Mouse (Mus musculus) hindbrain, embryonic 12.5 days (tissue): ENCODE measurements around the gene Krt6b. TPM values are rescaled to one million over a fixed set of nuclear protein-coding genes. Genes with fewer than 3 reads are reported as not detected.
"Not testable (repeated sequence)": the region's sequence is repeated elsewhere in the genome, so short reads cannot be mapped to it uniquely, and the experiment has no call there.

Source experiments
- ATAC-seq: fragments of 200-750 bp; cut with Nextera tagmentation; 2 replicates; pipeline ENCODE4 v1.8.0; 2017; ENCODE audit warnings: moderate TSS enrichment; ENCODE audit not compliant: low FRiP score
- H3K27ac ChIP-seq: fragments of 300-500 bp; sonication (generic); 2 replicates; pipeline ENCODE4 v1.5.1; 2016; ENCODE audit warnings: mild to moderate bottlenecking
- H3K27me3 ChIP-seq: fragments of 300-500 bp; sonication (generic); 2 replicates; pipeline ENCODE4 v1.6.1; 2016; ENCODE audit warnings: mild to moderate bottlenecking
- H3K36me3 ChIP-seq: fragments of 300-500 bp; sonication (generic); 2 replicates; pipeline ENCODE4 v1.6.1; 2016; ENCODE audit warnings: mild to moderate bottlenecking
- H3K4me1 ChIP-seq: fragments of 300-500 bp; sonication (generic); 2 replicates; pipeline ENCODE4 v1.6.1; 2016
- H3K4me2 ChIP-seq: fragments of 300-500 bp; sonication (generic); replicated peaks from 2 replicates; pipeline ENCODE4 v1.6.1; 2016; ENCODE audit warnings: mild to moderate bottlenecking
- H3K4me3 ChIP-seq: fragments of 300-500 bp; sonication (generic); 2 replicates; pipeline ENCODE4 v1.5.1; 2016; ENCODE audit warnings: mild to moderate bottlenecking
- H3K9ac ChIP-seq: fragments of 300-500 bp; sonication (generic); 2 replicates; pipeline ENCODE4 v1.6.1; 2016; ENCODE audit warnings: mild to moderate bottlenecking, moderate library complexity
- H3K9me3 ChIP-seq: fragments of 300-500 bp; sonication (generic); replicated peaks from 2 replicates; pipeline ENCODE4 v1.6.1; 2016; ENCODE audit warnings: mild to moderate bottlenecking
- WGBS: fragments of 180-500 bp; shearing (Covaris S2); methylation state at CpG from one replicate; pipeline ENCODE4 v1.1.7; 2016; 5-methylcytosine and 5-hydroxymethylcytosine counted together
- microRNA-seq: library from miRNA; unstranded; fragments of <30 nt; microRNA quantifications from one replicate; pipeline ENCODE4, GENCODE M21; 2017
- polyA plus RNA-seq: library from polyadenylated mRNA; unstranded; fragments of >200 nt; fragmentation: Nextera tagmentation; extraction: Ambion mirVana; gene quantifications from 2 replicates; pipeline ENCODE4 v1.2.1, GENCODE M21; 2016

Krt6b gene
- polyA plus RNA-seq, 1 experiment from 2014 or later: not detected

GRCm38 (mm10) chr15:101694207-101694606, 14.1 kb upstream of the Krt6b start, which contains the start of gene Krt6a:
TSS of gene Krt6a (minus strand) at chr15:101694307.
- H3K4me2 ChIP-seq: no peak within 1 kb of the TSS
- H3K9ac ChIP-seq: no peak within 1 kb of the TSS
- no peaks in the 10 kb centered on the region for H3K36me3 ChIP-seq
- ATAC-seq: no peak
- H3K4me3 ChIP-seq: no peak within 1 kb of the TSS
- H3K9me3 ChIP-seq: no peaks in the 10 kb centered on the region
- H3K27ac ChIP-seq: no peak within 1 kb of the TSS
- 84% methylated on average over 5 of the region's 5 CpGs for WGBS
- H3K27me3 ChIP-seq: no peaks in the 10 kb centered on the region
- H3K4me1 ChIP-seq: no peaks in the 10 kb centered on the region

GRCm38 (mm10) chr15:101690460-101690859, 10.4 kb upstream of the Krt6b start:
- H3K36me3 ChIP-seq, H3K9me3 ChIP-seq, H3K4me3 ChIP-seq, ATAC-seq, H3K27ac ChIP-seq, H3K4me1 ChIP-seq, H3K9ac ChIP-seq, H3K4me2 ChIP-seq, H3K27me3 ChIP-seq: not testable (repeated sequence)
- 93% methylated on average over 5 of the region's 5 CpGs for WGBS

GRCm38 (mm10) chr15:101688161-101688560, 8.1 kb upstream of the Krt6b start:
- H3K27me3 ChIP-seq: no peaks in the 10 kb centered on the region
- H3K27ac ChIP-seq: no peak overlapping the region
- H3K4me1 ChIP-seq: no peaks in the 10 kb centered on the region
- no peak overlapping the region for H3K9ac ChIP-seq
- no peak overlapping the region for H3K4me3 ChIP-seq
- no peaks in the 10 kb centered on the region for H3K36me3 ChIP-seq
- WGBS: 62% methylated on average over 2 of the region's 2 CpGs
- ATAC-seq: no peak
- no peak overlapping the region for H3K4me2 ChIP-seq
- no peaks in the 10 kb centered on the region for H3K9me3 ChIP-seq

GRCm38 (mm10) chr15:101675978-101676377, 4.1 kb downstream of the Krt6b start:
- Histone ChIP-seq H3K4me3 (no peak overlapping the region), H3K27me3 (no peaks in the 10 kb centered on the region), H3K27ac (no peak overlapping the region), H3K9me3 (no peaks in the 10 kb centered on the region), H3K4me1 (no peaks in the 10 kb centered on the region), H3K9ac (no peak overlapping the region), H3K4me2 (no peak overlapping the region), H3K36me3 (no peaks in the 10 kb centered on the region)
- no peak for ATAC-seq
- WGBS: 90% methylated on average over 1 of the region's 1 CpGs

GRCm38 (mm10) chr15:101652736-101653265, 27.3 kb downstream of the Krt6b start:
- no peak overlapping the region for H3K4me3 ChIP-seq
- no peak overlapping the region for H3K27ac ChIP-seq
- no peaks in the 10 kb centered on the region for H3K27me3 ChIP-seq
- WGBS: 90% methylated on average over 5 of the region's 5 CpGs
- H3K36me3 ChIP-seq: no peaks in the 10 kb centered on the region
- no peak overlapping the region for H3K4me2 ChIP-seq
- H3K9ac ChIP-seq: no peak overlapping the region
- ATAC-seq: no peak
- no peaks in the 10 kb centered on the region for H3K9me3 ChIP-seq
- no peaks in the 10 kb centered on the region for H3K4me1 ChIP-seq

GRCm38 (mm10) chr15:101647280-101647679, 32.8 kb downstream of the Krt6b start, which contains the start of gene Gm5478:
TSS of gene Gm5478 (minus strand) at chr15:101647380.
- Histone ChIP-seq H3K27ac (no peak within 1 kb of the TSS), H3K36me3 (no peaks in the 10 kb centered on the region), H3K9me3 (no peaks in the 10 kb centered on the region), H3K4me3 (no peak within 1 kb of the TSS), H3K9ac (no peak within 1 kb of the TSS), H3K4me1 (no peaks in the 10 kb centered on the region), H3K27me3 (no peaks in the 10 kb centered on the region), H3K4me2 (no peak within 1 kb of the TSS)
- WGBS: 78% methylated on average over 3 of the region's 3 CpGs
- no peak for ATAC-seq

GRCm38 (mm10) chr15:101627884-101628283, 52.2 kb downstream of the Krt6b start, which contains the start of gene Gm5414:
TSS of gene Gm5414 (minus strand) at chr15:101628188.
- H3K9ac ChIP-seq: no peak within 1 kb of the TSS
- no peak for ATAC-seq
- H3K4me1 ChIP-seq: no peaks in the 10 kb centered on the region

More at GRCm38 (mm10) chr15:101627884-101628283, 52.2 kb downstream of the Krt6b start, which contains the start of gene Gm5414:
- Histone ChIP-seq H3K27ac (no peak within 1 kb of the TSS), H3K4me2 (no peak within 1 kb of the TSS), H3K27me3 (no peaks in the 10 kb centered on the region; the same call in 1 of the 2 replicates), H3K36me3 (no peaks in the 10 kb centered on the region), H3K9me3 (no peaks in the 10 kb centered on the region), H3K4me3 (no peak within 1 kb of the TSS)
- 78% methylated on average over 2 of the region's 2 CpGs for WGBS

Small RNA genes lying within 50 kb of the gene (microRNA-seq; reads per million reads assigned to microRNA genes)
- gene Gm44323: not detected
- not detected for gene Gm44342
- gene Gm44383: not detected
- gene Gm44479: not detected

Other genes with a start within 250 kb of the Krt6b start
- 0.39 and 0.48 TPM in 2 replicates for gene Krt87, start 241.5 kb downstream of the Krt6b start, polyA plus RNA-seq
- gene Krt88, start 232.5 kb downstream of the Krt6b start, polyA plus RNA-seq: not detected in 2 replicates
- not detected in 2 replicates for gene Krt81, start 216.5 kb downstream of the Krt6b start, polyA plus RNA-seq
- not detected in 2 replicates for gene Krt86, start 206.8 kb downstream of the Krt6b start, polyA plus RNA-seq
- gene Krt83, start 188.8 kb downstream of the Krt6b start, polyA plus RNA-seq: not detected in 2 replicates
- not detected in 2 replicates for gene Gm49425, start 163.0 kb downstream of the Krt6b start, polyA plus RNA-seq
- not detected in 2 replicates for gene Krt84, start 147.5 kb downstream of the Krt6b start, polyA plus RNA-seq
- not detected in 2 replicates for gene Krt82, start 129.6 kb downstream of the Krt6b start, polyA plus RNA-seq
- gene Krt90, start 117.3 kb downstream of the Krt6b start, polyA plus RNA-seq: 0.14 and 0.30 TPM in 2 replicates
- 0.08 and 0.18 TPM in 2 replicates for gene Krt75, start 106.4 kb downstream of the Krt6b start, polyA plus RNA-seq
- gene Gm5414, start 52.1 kb downstream of the Krt6b start, polyA plus RNA-seq: not detected in 2 replicates
- gene Gm5478, start 32.9 kb downstream of the Krt6b start, polyA plus RNA-seq: not detected in 2 replicates
- gene Krt6a, start 14.0 kb upstream of the Krt6b start, polyA plus RNA-seq: not detected in 2 replicates
- 14.1 and 16.6 TPM in 2 replicates for gene Krt5, start 32.6 kb upstream of the Krt6b start, polyA plus RNA-seq
- gene Krt71, start 62.8 kb upstream of the Krt6b start, polyA plus RNA-seq: not detected in 2 replicates
- not detected in 2 replicates for gene Krt72, start 106.2 kb upstream of the Krt6b start, polyA plus RNA-seq
- gene Krt73, start 122.1 kb upstream of the Krt6b start, polyA plus RNA-seq: 0.57 and 0.65 TPM in 2 replicates
- not detected in 2 replicates for gene Krt2, start 137.9 kb upstream of the Krt6b start, polyA plus RNA-seq
- gene Krt1, start 170.5 kb upstream of the Krt6b start, polyA plus RNA-seq: 4.2 and 4.4 TPM in 2 replicates
- not detected in 2 replicates for gene Krt77, start 189.4 kb upstream of the Krt6b start, polyA plus RNA-seq
- not detected in 2 replicates for gene Krt76, start 212.6 kb upstream of the Krt6b start, polyA plus RNA-seq
- gene Krt4, start 244.4 kb upstream of the Krt6b start, polyA plus RNA-seq: 0.21 TPM in 1 of 2 replicates, not detected in the other